Mouse (Mus musculus): ENCODE results near the gene Ccdc61.

Ccdc61 gene

DNA sequence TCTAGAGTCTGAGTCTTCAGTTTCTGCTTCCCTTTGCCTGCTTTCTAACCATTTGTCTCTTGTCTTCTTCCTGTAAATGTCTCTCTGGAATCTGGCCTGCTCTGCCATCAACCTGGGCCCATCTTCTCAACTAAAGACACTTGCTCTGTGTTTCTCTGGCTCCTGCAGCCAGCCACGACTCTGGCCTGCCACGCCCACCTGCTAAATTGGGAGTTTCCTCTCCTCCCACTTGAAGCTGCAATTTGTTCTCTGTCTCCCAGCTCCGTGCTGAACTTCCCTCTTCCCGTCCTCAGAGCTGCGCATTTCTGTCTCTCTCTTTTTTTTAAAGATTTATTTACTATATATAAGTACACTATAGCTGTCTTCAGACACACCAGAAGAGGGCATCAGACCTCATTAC lies 65.4 kb downstream of the Ccdc61 start:
- no peak for DNase-seq

DNA sequence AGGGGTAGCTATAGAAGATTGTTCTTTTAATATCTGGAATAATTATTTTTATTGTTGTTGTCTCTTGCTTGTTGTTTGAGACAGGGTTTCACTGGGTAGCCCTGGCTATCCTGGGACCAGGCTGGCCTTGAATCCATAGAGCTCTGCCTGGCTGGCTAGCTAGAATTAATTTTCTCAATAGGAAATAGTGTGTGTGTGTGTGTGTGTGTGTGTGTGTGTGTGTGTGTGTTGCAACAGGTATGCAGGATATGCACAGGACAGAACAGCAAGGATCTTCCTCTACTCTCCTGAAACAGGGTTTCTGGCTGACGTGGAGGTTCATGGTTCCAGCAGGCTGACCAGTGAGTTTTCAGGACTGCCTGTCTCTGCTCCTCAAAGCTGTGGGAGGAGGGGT lies 69.0 kb downstream of the Ccdc61 start:
- DNase-seq: no peak
